Mouse (Mus musculus) brain, adult 2 months (tissue): ENCODE measurements around the gene Cdc7.
"Not testable (repeated sequence)": the region's sequence is repeated elsewhere in the genome, so short reads cannot be mapped to it uniquely, and the experiment has no call there.

Experiments
- DNase-seq: peaks from one replicate; pipeline ENCODE4 v3.0.0; 2011; ENCODE audit warnings: low read depth, low spot score

The Cdc7 gene

DNA sequence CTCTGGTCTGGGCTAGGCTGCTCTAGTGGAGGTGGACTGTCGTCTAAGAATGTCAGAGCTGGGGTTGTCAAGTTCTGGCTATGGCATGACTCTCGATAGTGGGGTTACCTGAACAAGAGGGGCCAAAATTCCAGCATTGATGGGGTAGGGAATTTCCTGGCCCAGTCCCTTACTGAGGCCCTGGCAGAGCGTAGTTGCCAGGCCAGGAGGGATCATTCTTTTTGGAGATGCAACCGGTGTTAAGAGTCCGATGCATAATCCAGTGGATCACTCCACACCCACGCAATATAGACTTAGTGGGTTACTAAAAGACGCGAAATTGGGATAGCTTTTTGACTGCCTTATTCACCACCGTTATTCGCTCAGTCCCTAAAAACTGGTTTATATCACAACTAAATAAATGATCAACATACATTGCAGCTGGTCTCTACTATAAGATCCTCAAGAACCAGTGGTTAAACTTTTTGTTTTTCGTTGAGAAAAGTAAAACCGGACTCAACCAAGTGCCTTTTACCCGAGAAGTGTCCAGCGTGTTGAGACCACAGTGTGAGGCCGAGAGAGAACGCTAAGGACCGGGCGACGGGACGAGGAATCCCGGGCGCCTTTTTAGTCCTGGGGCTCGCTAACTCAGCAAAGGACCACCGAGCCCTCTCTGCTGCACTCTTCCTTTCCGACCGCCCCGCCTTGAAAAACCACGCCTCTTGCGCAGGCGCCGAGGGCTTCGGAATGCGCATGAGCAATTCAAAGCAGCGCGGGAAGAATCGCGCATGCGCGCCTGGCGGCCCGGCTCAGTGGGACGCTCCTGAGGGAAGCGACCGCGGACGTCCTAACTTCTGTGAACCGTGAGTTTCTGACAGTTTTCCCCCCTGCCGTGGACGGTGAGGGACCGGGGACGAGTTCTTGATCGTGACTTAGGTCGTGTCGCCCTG, at the start of gene Cdc7:
Gene Cdc7, plus strand, starts transcription at position 739 of the 929 bp plus-strand sequence.
- peak; percentile 91 for DNase-seq

DNA sequence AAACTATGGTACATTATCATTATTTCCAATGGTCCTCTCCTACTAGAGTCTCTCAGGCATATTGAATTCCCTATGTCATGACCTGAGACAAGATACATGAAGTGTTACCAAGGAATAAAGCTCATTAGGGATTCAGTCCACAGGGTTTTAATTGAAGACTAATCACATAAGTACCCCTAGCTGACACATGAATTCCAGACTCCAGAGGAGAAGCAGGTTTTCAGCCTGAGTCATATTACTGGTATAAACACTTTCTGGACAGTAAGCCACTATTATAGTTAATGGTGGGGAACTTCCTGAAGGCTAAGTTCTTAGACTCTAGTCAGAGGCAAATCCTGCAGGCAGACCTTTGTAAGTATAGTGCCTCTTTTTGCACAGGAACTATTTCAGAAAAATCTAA, 44.8 kb upstream of the Cdc7 start:
- no peak for DNase-seq

DNA sequence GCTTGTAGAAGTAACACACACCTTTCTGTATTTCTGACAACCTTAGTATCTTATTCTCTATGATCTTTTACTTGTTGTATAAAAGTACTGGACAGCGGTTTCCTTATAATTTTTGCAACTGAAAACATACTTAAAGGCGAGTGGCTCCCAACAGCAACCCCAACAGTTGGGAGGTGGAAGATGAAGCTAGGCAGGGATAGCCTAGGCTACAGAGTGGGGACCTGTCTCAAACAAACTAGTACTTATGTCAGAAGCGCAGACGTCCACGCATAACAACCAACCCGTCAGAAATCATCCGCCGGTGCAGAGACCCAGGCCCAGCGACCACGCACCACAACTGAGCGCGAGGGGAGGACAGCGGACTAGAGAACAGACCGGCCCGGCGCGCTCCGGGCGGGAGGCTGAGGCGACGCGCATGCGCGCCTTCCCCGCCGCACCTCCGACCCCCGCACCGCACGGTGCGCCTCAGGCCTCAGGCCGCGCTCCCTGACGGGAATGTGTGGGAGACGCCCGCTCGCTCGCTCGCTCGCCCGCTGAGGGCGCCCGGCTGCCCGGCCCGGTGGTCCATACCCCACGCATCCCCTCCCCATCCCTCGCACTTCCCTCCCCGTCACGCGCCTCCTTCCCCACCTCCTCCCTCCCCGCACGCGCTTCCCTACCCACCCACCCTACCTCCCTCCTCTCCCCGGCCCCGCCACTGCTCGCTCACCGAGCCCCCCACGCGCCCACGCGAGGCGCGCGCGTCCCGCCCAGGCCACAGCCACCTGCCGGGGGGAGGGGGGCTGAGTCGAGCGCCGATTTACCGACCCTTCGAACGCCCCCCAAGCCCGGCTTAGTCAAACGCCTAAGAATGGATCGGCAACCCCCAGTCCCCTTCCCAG, 38.4 kb upstream of the Cdc7 start, which contains the start of gene Hfm1:
Gene Hfm1, minus strand, starts transcription at position 834 of the 881 bp plus-strand sequence.
- DNase-seq: peak; percentile 79

DNA sequence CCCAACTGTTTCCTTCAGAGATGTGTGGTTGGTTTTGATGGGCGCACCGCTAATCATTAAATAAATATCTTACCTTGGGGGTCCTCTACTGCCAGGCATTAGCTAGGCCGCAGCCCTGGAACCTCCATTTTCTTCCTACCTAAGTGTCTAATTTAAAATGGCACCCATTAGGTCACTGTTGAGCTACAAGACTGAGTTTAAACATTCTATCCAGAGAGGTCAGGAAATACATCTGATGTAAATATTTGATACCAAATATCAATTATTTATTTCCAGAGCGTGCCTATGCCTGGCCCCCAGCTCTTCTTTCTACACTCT, 37.8 kb upstream of the Cdc7 start:
- DNase-seq: peak; percentile 34

DNA sequence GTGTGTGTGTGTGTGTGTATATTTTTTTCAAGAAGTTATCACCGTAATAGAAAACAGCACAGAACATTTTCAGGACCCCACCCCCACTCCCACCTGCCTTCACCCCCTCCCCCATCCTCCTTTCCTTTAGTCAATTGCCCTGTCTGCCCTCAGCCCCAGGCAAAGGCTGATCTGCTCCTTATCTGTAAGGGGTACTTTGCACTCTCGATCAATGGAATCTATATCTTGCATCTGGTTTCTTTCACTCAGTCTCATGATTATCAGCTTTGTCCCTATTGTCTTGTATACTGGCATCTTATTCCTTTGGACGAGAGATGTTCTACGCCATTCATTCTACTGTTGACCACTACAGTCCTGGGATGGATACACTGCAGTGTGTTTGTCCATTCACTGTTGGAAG, 36.1 kb upstream of the Cdc7 start:
- no peak for DNase-seq

DNA sequence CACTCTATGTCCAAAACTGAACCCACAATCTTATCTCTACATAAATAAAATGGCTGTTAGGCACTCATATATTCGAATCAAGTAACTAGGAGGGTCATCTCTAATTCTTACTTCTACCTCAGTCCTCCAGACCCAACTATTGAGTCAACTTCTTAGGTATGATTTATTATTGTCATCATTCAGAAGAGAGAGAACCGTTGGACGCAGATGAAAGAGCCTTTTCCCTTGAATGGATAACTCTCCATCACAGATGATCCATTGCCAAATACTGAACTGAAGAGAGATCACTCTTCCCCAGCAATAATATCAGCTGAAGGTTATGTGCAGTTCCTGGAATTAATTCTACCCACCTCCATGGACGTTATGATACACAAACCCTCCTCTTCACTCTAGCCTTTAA, 17.8 kb upstream of the Cdc7 start:
- DNase-seq: no peak

DNA sequence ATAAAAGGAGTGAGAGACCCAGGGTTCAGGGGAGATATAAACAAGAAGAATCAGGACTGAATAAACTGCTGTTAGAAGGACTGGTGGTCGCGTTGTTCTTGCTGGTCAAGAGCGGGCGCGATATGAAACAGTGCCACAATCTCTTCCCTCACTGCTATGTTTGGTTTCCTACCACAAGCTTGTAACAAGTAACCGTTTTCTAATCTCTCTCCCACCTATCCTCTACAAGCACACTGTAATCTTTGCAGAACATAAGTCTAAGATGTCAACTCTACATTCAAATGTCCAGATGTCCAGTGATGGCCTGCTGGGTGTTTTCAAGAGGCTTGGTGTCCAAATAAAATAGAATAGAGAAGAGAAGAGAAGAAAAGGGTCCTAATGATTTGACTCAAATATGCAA, 15.4 kb upstream of the Cdc7 start:
- no peak for DNase-seq

DNA sequence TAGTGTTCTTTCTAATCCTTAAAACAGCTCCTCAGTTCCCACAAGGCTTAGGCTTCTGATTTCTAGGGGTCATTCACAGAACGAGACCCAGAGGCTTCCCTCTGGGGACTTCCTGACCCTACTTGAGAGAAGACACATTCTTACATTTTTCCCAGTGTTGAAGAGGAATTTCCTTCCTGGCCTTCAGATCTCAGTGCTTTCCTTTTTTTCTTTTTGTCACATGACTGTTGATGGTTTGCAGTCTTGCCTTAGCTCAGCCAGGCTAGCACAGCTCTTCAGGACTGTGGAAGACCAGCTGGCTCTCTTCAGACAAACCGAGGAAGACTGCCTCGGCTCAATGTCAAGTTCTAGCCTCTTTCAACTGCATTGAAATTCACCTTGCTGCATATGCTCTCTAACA, 7.7 kb upstream of the Cdc7 start:
- no peak for DNase-seq

DNA sequence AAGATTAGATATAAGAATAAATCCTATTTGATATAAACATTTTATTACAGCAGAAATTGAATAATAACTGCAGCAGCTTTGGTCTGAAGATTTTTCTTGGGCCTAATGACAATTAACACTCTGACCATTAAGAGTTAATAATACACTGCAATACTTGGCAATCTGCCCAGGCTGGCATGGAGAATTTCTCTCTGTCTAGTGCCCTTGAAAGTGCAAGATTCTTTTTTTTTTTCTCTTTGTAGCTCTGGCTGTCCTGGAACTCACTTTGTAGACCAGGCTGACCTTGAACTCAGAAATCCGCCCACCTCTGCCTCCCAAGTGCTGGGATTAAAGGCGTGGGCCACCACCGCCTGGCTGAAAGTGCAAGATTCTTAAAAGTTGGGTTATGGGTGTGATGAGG, 5.1 kb upstream of the Cdc7 start:
- no peak for DNase-seq

DNA sequence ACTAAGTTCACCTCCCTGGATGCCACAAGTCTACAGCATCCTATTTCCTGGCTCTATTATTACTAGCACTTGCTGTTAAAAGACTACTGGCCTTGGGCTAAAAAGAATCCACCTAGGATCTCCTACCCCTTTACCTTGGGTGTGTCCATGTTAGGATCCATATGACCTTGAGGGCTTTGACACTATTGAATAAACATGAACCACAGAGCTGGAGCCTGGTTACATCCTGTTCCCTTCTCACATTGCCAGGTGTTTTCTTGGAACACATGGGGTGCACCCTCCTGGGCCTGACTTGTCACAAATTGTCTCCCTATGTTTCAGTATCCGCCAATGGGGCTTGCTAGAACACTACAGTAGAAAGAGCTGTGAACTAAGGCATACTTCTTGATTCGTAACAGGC, 3.7 kb upstream of the Cdc7 start:
- DNase-seq: no peak

DNA sequence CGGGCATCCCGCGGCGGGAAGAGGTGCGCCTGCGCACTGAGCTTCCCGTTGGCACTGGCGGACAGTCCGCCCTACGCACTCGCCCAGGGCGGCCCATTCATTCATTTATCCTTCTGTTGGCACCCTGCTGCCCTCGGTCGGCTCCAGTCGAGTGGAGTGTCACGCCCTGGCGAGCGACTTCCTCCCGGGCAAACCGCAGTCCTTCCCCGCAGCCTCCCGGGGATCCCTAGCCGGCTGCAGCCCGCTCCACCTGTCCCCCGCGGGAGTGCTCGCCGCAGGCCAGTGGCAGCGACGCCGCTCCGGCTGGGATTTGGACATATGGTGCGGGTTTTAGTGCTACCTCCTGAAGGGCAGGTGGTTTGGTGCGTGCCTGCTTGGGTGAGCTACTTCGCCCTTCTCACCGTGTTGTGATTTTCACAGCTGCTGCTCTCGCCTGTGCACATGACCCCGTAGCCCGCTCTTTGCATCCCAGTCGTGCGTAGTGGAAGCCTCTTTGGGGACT, 442 bp downstream of the Cdc7 start:
- peak; percentile 66 for DNase-seq

DNA sequence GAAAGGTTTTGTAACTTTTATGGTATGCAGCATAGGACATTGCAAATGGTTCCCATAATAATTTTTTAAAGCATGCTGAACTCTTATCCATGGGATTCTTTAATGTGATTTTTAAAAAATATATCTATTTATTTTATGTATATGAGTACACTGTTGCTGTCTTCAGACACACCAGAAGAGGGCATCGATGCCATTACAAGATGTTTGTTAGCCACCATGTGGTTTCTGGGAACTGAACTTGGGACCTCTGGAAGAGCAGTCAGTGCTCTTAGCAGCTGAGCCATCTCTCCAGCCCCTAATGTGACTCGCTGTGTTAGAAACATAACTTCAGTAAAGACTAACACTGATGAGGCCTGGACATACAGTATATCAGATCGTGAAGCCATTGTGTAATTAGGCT, 2.3 kb downstream of the Cdc7 start:
- no peak for DNase-seq

DNA sequence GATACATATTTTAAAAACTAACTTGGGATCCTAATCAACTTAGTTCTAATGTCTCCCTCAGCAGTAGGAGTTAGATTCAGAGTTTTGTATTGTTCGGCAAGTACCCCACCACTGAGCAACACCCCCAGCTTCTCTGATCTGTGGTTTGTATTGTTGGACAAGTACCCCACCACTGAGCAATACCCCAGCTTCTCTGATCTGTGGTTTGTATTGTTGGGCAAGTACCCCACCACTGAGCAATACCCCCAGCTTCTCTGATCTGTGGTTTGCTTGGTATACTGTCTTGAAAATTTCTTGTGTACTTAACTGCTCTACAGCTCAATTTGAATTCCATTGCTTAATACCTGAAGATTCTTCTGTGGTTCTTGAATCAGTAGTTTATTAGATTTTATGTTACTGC, 3.5 kb downstream of the Cdc7 start:
- no peak for DNase-seq

DNA sequence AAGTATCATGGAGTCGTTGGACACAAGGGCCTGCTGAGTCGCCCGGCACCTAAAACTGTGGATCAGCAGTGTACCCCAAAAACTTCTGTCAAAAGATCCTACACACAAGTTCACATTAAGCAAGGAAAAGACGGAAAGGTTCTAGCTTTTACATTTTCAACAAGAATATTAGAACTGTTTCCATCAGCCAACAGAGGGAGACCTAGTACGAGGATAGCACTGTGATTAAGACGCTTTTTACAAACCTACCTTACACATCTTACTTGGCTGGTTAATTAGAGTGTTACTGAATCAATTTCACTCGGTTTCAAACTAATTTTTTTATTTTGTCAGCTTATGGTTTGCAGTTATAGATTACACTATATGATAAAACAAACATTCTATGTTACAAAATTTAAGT, 9.8 kb downstream of the Cdc7 start:
- DNase-seq: no peak

DNA sequence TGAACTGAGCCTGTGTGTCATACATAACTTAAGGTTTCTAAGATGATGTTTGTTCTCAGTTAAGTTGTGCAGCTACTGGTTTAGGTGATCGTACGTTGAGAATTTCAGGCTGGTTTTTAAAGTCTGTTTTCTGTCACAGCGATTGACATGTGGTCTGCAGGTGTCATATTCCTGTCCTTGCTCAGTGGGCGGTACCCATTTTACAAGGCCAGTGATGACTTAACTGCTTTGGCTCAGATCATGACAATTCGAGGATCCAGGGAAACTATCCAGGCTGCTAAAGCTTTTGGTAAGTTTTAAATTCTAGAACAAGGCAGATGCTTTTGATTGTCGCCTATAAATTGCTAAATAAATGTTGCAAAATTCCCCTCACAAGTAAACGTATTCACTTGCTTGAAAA, 15.0 kb downstream of the Cdc7 start:
- no peak for DNase-seq

DNA sequence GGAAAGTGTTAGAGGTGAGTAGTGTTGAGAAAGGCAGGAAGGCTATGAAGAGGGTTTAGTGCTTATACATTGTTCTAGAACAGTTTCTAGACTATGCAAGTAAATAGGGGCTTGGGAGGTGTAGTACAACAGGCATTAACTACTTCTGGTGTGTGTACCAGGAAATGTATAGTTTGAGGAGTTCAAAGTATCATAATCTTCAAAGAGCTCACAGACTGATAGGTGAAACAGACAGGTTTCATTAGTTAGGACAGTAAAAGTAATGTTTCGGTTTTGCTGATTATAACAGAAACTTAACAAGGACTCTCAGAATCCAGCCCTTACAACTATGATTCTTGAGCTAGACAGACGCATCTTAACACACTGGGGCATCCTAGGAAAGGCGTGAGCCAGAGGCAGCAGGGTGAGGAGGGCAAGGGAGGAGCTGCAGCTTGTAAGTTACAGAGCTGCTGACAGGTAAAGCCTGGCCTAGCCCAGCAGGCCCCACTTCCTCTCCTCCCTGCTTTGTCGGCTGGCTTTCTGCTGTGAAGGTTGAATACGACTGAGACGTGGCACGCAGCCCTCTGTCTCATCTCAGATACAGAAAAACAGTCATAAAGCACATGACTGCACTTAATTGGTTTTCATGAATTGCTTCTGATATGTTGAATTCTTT, 18.3 kb downstream of the Cdc7 start:
- no peak for DNase-seq

DNA sequence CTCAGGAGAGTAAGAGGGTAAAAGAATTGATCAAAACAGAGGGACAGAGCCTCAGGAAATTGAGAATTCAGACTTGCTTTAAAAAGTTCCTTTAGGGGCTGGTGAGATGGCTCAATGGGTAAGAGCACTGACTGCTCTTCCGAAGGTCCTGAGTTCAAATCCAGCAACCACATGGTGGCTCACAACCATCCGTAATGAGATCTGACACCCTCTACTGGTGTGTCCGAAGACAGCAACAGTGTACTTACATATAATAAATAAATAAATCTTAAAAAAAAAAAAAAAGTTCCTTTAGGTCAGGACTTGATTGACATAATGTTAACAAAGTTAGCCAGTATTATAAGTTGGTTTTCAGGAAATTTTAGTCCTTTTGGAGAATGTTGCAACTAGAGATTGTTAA, 20.8 kb downstream of the Cdc7 start:
- not testable (repeated sequence) for DNase-seq

DNA sequence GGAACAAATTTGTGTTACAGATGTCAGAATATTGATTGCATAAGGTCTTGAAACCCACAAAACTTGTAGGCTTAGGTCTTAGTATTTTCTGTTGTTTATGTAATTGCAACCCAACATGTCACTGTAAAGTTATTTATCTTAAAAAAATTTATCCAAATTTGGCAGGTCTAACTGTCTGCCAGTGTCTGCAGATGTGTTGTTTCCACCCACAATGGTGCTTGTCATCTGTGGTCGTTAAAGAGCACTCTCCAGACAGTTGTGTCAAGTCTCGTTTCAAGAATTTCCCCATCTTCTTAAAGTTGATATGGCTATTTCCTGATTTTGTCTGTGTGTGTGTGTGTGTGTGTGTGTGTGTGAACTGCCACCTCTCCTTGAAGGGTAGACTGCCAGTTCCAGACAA, 21.5 kb downstream of the Cdc7 start:
- DNase-seq: no peak

DNA sequence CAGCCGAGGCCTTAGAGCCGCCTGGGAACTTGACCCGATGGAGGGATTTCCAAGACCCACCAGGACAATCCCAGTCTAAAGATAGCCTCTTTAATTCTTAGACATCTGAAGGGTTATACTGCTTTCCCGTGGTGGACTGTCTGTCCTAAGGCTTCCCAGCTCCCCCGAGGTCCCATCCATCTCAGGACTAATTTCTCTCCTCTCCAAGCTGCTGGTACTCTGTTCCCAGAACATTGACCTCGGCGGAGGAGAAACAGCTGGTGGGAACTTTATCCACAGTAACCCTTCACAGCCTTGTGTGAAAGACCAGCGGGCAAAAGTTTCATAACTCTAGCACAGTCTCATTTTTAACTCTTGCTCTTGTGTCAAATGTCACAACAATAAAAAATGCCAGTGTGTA, 25.1 kb downstream of the Cdc7 start:
- DNase-seq: no peak

DNA sequence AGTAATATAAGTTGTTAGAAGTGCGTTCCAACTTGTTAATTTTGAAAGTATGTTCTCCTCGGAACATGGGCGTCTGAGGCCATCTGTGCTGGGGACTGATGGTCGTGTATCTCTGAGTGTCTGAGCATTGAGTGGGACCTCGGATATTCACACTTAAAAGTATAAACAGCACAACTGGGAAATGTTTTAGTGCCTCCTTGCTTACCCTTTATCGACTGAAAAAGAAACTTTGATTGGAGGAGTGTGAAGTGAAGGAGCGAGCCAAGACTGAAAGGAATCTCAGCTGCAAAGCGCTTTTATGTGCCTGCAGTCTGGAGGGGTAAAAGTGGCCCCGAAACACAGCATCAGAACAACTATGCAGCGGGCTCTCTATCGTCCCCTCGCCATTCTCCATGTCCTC, 25.7 kb downstream of the Cdc7 start:
- no peak for DNase-seq

DNA sequence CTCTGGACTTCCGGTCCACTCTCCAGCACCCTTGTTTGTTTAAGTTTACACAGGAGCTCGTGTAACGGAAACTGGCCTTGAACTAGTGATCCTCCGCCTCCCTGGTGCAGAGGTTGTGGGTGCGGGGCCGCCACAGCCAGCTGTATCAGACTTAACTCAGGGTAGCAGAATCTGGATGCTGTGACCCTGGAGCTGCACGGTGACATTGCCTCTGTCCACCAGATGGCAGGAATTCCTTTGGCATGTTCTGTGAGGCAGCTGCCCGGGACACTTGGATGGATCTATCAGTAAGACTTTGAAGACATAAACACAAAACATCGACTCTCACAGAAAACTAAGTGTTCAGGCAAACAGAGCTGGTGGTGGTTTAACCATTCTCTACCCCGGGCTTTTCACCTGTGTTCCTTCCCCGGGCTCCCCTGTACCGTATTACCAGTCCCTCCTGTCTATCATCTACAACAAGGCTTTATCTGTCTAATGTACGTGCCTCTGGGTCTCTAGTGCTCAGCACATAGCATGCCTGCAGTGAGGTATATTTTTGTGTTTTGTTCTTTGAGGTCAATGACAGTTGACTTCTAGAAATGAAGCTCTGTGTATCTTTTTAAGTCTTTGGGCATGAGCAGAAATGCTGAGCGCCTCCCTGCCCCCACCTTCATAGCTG, 26.6 kb downstream of the Cdc7 start:
- peak; percentile 68 for DNase-seq
